Mouse (Mus musculus) thymus, postnatal 14 days (tissue): Measurements from ENCODE around the gene Gm20388.

Experiments
- DNase-seq: peaks from one replicate; pipeline ENCODE4 v3.0.0; 2021

Gene Gm20388

GRCm38 (mm10) chr8:120016424-120016823 lies 105.8 kb downstream of the Gm20388 start:
- no peak for DNase-seq

- DNase-seq: no peak
Observed at GRCm38 (mm10) chr8:120017349-120017748, 106.7 kb downstream of the Gm20388 start.

GRCm38 (mm10) chr8:120017786-120018185 lies 107.1 kb downstream of the Gm20388 start:
- no peak for DNase-seq

- DNase-seq: no peak
Observed at GRCm38 (mm10) chr8:120018379-120018778, 107.7 kb downstream of the Gm20388 start.

- DNase-seq: no peak
Observed at GRCm38 (mm10) chr8:120019297-120019696, 108.7 kb downstream of the Gm20388 start.

- no peak for DNase-seq
Observed at GRCm38 (mm10) chr8:120020298-120020697, 109.7 kb downstream of the Gm20388 start.

- no peak for DNase-seq
Observed at GRCm38 (mm10) chr8:120026199-120026598, 115.6 kb downstream of the Gm20388 start.

GRCm38 (mm10) chr8:120026991-120027390 lies 116.3 kb downstream of the Gm20388 start:
- DNase-seq: no peak

- no peak for DNase-seq
Observed at GRCm38 (mm10) chr8:120030447-120030846, 119.8 kb downstream of the Gm20388 start.

GRCm38 (mm10) chr8:120032549-120033208 lies 122.0 kb downstream of the Gm20388 start:
- peak; percentile 85 for DNase-seq

GRCm38 (mm10) chr8:120034471-120034870 lies 123.8 kb downstream of the Gm20388 start:
- no peak for DNase-seq

GRCm38 (mm10) chr8:120036111-120036510 lies 125.5 kb downstream of the Gm20388 start:
- DNase-seq: no peak

GRCm38 (mm10) chr8:120036578-120036977 lies 125.9 kb downstream of the Gm20388 start:
- no peak for DNase-seq

- DNase-seq: no peak
Observed at GRCm38 (mm10) chr8:120037199-120037598, 126.6 kb downstream of the Gm20388 start.

- DNase-seq: no peak
Observed at GRCm38 (mm10) chr8:120037611-120038010, 127.0 kb downstream of the Gm20388 start.

GRCm38 (mm10) chr8:120038741-120039140 lies 128.1 kb downstream of the Gm20388 start:
- no peak for DNase-seq

- DNase-seq: no peak
Observed at GRCm38 (mm10) chr8:120039313-120039919, 128.8 kb downstream of the Gm20388 start.

GRCm38 (mm10) chr8:120040861-120041260 lies 130.2 kb downstream of the Gm20388 start:
- DNase-seq: peak; percentile 33

- no peak for DNase-seq
Observed at GRCm38 (mm10) chr8:120042542-120043312, 132.1 kb downstream of the Gm20388 start.

GRCm38 (mm10) chr8:120044907-120045306 lies 134.3 kb downstream of the Gm20388 start:
- DNase-seq: no peak

GRCm38 (mm10) chr8:120045471-120045870 lies 134.8 kb downstream of the Gm20388 start:
- DNase-seq: no peak

- DNase-seq: no peak
Observed at GRCm38 (mm10) chr8:120046258-120047020, 135.8 kb downstream of the Gm20388 start.

- DNase-seq: peak; percentile 78
Observed at GRCm38 (mm10) chr8:120049949-120050348, 139.3 kb downstream of the Gm20388 start.
